Mouse (Mus musculus): ENCODE results near the gene Vcp. TPM values are rescaled to one million over a fixed set of nuclear protein-coding genes. Genes with fewer than 3 reads are reported as not detected.

Gene Vcp
- polyA plus RNA-seq, 1 experiment from 2014 or later, result 470 TPM

- peaks cover 45% of the 10 kb centered on the region for H3K4me1 ChIP-seq (replicated peaks; ENCODE audit: control insufficient read depth, insufficient read depth, low read length)
- H3K36me3 ChIP-seq (replicated peaks; ENCODE audit: control insufficient read depth, insufficient read depth), result no peaks in the 10 kb centered on the region
- ATAC-seq (ENCODE audit: low FRiP score), result peak; percentile 50
- peak overlapping the region; percentile 28 for H3K9ac ChIP-seq
- no peaks in the 10 kb centered on the region for H3K27me3 ChIP-seq (ENCODE audit: control insufficient read depth, insufficient read depth, low read length)
- no peak overlapping the region for H3K4me3 ChIP-seq (replicated peaks; ENCODE audit: low read length)
- H3K9me3 ChIP-seq (ENCODE audit: control insufficient read depth, low read length), result no peaks in the 10 kb centered on the region
- H3K4me2 ChIP-seq (replicated peaks), result peak overlapping the region; percentile 38
- 18% methylated on average over 10 of the region's 10 CpGs for WGBS
- H3K27ac ChIP-seq, result peak overlapping the region; percentile 89
- DNase-seq (ENCODE audit: low spot score), result peak; percentile 84
These were observed 53.5 kb downstream of the Vcp start for GRCm38 (mm10) chr4:42946733-42947290.

GRCm38 (mm10) chr4:42945952-42946351 is 54.4 kb downstream of the Vcp start:
- Histone ChIP-seq H3K4me3 (replicated peaks; ENCODE audit: low read length) (no peak overlapping the region), H3K9ac (peak overlapping the region; percentile 28), H3K4me2 (replicated peaks) (peak overlapping the region; percentile 38), H3K36me3 (replicated peaks; ENCODE audit: control insufficient read depth, insufficient read depth) (no peaks in the 10 kb centered on the region), H3K27me3 (ENCODE audit: control insufficient read depth, insufficient read depth, low read length) (no peaks in the 10 kb centered on the region), H3K9me3 (ENCODE audit: control insufficient read depth, low read length) (no peaks in the 10 kb centered on the region), H3K27ac (peak overlapping the region; percentile 89), H3K4me1 (replicated peaks; ENCODE audit: control insufficient read depth, insufficient read depth, low read length) (peaks cover 39% of the 10 kb centered on the region)
- 8% methylated on average over 5 of the region's 5 CpGs for WGBS
- DNase-seq (ENCODE audit: low spot score) (peak; percentile 87), ATAC-seq (ENCODE audit: low FRiP score) (no peak)

GRCm38 (mm10) chr4:42945445-42945844 is 54.9 kb downstream of the Vcp start:
- no peak for DNase-seq (ENCODE audit: low spot score)
- H3K9ac ChIP-seq, result no peak overlapping the region
- no peak overlapping the region for H3K4me3 ChIP-seq (replicated peaks; ENCODE audit: low read length)
- 91% methylated on average over 3 of the region's 3 CpGs for WGBS
- H3K27me3 ChIP-seq (ENCODE audit: control insufficient read depth, insufficient read depth, low read length), result no peaks in the 10 kb centered on the region
- H3K36me3 ChIP-seq (replicated peaks; ENCODE audit: control insufficient read depth, insufficient read depth), result peaks cover 3% of the 10 kb centered on the region; the same call in 1 of the 2 replicates
- ATAC-seq (ENCODE audit: low FRiP score), result no peak
- no peaks in the 10 kb centered on the region for H3K9me3 ChIP-seq (ENCODE audit: control insufficient read depth, low read length)
- H3K27ac ChIP-seq, result no peak overlapping the region
- H3K4me2 ChIP-seq (replicated peaks), result no peak overlapping the region
- peaks cover 39% of the 10 kb centered on the region for H3K4me1 ChIP-seq (replicated peaks; ENCODE audit: control insufficient read depth, insufficient read depth, low read length)

- Histone ChIP-seq H3K9me3 (ENCODE audit: control insufficient read depth, low read length) (no peaks in the 10 kb centered on the region), H3K27me3 (ENCODE audit: control insufficient read depth, insufficient read depth, low read length) (no peaks in the 10 kb centered on the region), H3K4me2 (replicated peaks) (no peak overlapping the region), H3K9ac (no peak overlapping the region), H3K36me3 (replicated peaks; ENCODE audit: control insufficient read depth, insufficient read depth) (peaks cover 5% of the 10 kb centered on the region; the same call in 1 of the 2 replicates), H3K27ac (no peak overlapping the region), H3K4me1 (replicated peaks; ENCODE audit: control insufficient read depth, insufficient read depth, low read length) (peaks cover 39% of the 10 kb centered on the region), H3K4me3 (replicated peaks; ENCODE audit: low read length) (no peak overlapping the region)
- ATAC-seq (ENCODE audit: low FRiP score), result no peak
- WGBS, result 15% methylated on average over 6 of the region's 6 CpGs
- DNase-seq (ENCODE audit: low spot score), result peak; percentile 44
These were observed 55.3 kb downstream of the Vcp start for GRCm38 (mm10) chr4:42945043-42945442.

GRCm38 (mm10) chr4:42944185-42944584 is 56.1 kb downstream of the Vcp start:
- no peak overlapping the region for H3K27ac ChIP-seq
- ATAC-seq (ENCODE audit: low FRiP score) (no peak), DNase-seq (ENCODE audit: low spot score) (no peak)
- H3K4me1 ChIP-seq (replicated peaks; ENCODE audit: control insufficient read depth, insufficient read depth, low read length), result peaks cover 36% of the 10 kb centered on the region
- no peak overlapping the region for H3K4me3 ChIP-seq (replicated peaks; ENCODE audit: low read length)
- WGBS, result 89% methylated on average over 9 of the region's 9 CpGs
- peaks cover 14% of the 10 kb centered on the region for H3K36me3 ChIP-seq (replicated peaks; ENCODE audit: control insufficient read depth, insufficient read depth)
- H3K9ac ChIP-seq, result no peak overlapping the region
- no peak overlapping the region for H3K4me2 ChIP-seq (replicated peaks)
- no peaks in the 10 kb centered on the region for H3K9me3 ChIP-seq (ENCODE audit: control insufficient read depth, low read length)
- no peaks in the 10 kb centered on the region for H3K27me3 ChIP-seq (ENCODE audit: control insufficient read depth, insufficient read depth, low read length)

- Histone ChIP-seq H3K27me3 (ENCODE audit: control insufficient read depth, insufficient read depth, low read length) (no peaks in the 10 kb centered on the region), H3K4me1 (replicated peaks; ENCODE audit: control insufficient read depth, insufficient read depth, low read length) (peaks cover 27% of the 10 kb centered on the region), H3K27ac (peak overlapping the region; percentile 43; the same call in 1 of the 2 replicates), H3K9me3 (ENCODE audit: control insufficient read depth, low read length) (no peaks in the 10 kb centered on the region), H3K9ac (no peak overlapping the region), H3K4me2 (replicated peaks) (no peak overlapping the region), H3K4me3 (replicated peaks; ENCODE audit: low read length) (no peak overlapping the region), H3K36me3 (replicated peaks; ENCODE audit: control insufficient read depth, insufficient read depth) (peaks cover 22% of the 10 kb centered on the region)
- WGBS, result 64% methylated on average over 5 of the region's 5 CpGs
- ATAC-seq (ENCODE audit: low FRiP score) (peak; percentile 42; the same call in 1 of the 2 replicates), DNase-seq (ENCODE audit: low spot score) (peak; percentile 55)
These were observed 57.0 kb downstream of the Vcp start for GRCm38 (mm10) chr4:42943341-42943740.

- Histone ChIP-seq H3K9me3 (ENCODE audit: control insufficient read depth, low read length) (no peaks in the 10 kb centered on the region), H3K4me2 (replicated peaks) (no peak overlapping the region), H3K4me3 (replicated peaks; ENCODE audit: low read length) (no peak overlapping the region), H3K27me3 (ENCODE audit: control insufficient read depth, insufficient read depth, low read length) (no peaks in the 10 kb centered on the region), H3K9ac (no peak overlapping the region), H3K4me1 (replicated peaks; ENCODE audit: control insufficient read depth, insufficient read depth, low read length) (peaks cover 8% of the 10 kb centered on the region), H3K27ac (no peak overlapping the region), H3K36me3 (replicated peaks; ENCODE audit: control insufficient read depth, insufficient read depth) (peaks cover 27% of the 10 kb centered on the region)
- DNase-seq (ENCODE audit: low spot score), result no peak
- 68% methylated on average over 7 of the region's 7 CpGs for WGBS
- ATAC-seq (ENCODE audit: low FRiP score), result no peak
These were observed 58.9 kb downstream of the Vcp start for GRCm38 (mm10) chr4:42941396-42941795.

- peak overlapping the region; percentile 25 for H3K4me2 ChIP-seq (replicated peaks)
- H3K36me3 ChIP-seq (replicated peaks; ENCODE audit: control insufficient read depth, insufficient read depth), result peaks cover 8% of the 10 kb centered on the region; the same call in 1 of the 2 replicates
- 12% methylated on average over 22 of the region's 22 CpGs for WGBS
- no peaks in the 10 kb centered on the region for H3K27me3 ChIP-seq (ENCODE audit: control insufficient read depth, insufficient read depth, low read length)
- no peak overlapping the region for H3K27ac ChIP-seq
- no peak for DNase-seq (ENCODE audit: low spot score)
- ATAC-seq (ENCODE audit: low FRiP score), result no peak
- no peaks in the 10 kb centered on the region for H3K9me3 ChIP-seq (ENCODE audit: control insufficient read depth, low read length)
- no peak overlapping the region for H3K9ac ChIP-seq
- no peaks in the 10 kb centered on the region for H3K4me1 ChIP-seq (replicated peaks; ENCODE audit: control insufficient read depth, insufficient read depth, low read length)
- H3K4me3 ChIP-seq (replicated peaks; ENCODE audit: low read length), result no peak overlapping the region
These were observed 66.7 kb downstream of the Vcp start for GRCm38 (mm10) chr4:42933630-42934029.

- H3K36me3 ChIP-seq (replicated peaks; ENCODE audit: control insufficient read depth, insufficient read depth), result no peaks in the 10 kb centered on the region
- H3K27me3 ChIP-seq (ENCODE audit: control insufficient read depth, insufficient read depth, low read length), result no peaks in the 10 kb centered on the region
- H3K9ac ChIP-seq, result no peak overlapping the region
- no peak for ATAC-seq (ENCODE audit: low FRiP score)
- DNase-seq (ENCODE audit: low spot score), result no peak
- no peak overlapping the region for H3K4me2 ChIP-seq (replicated peaks)
- no peak overlapping the region for H3K27ac ChIP-seq
- 67% methylated on average over 8 of the region's 8 CpGs for WGBS
- H3K4me1 ChIP-seq (replicated peaks; ENCODE audit: control insufficient read depth, insufficient read depth, low read length), result no peaks in the 10 kb centered on the region
- H3K9me3 ChIP-seq (ENCODE audit: control insufficient read depth, low read length), result no peaks in the 10 kb centered on the region
- no peak overlapping the region for H3K4me3 ChIP-seq (replicated peaks; ENCODE audit: low read length)
These were observed 67.9 kb downstream of the Vcp start for GRCm38 (mm10) chr4:42932229-42932969.

Measured in hindbrain, embryonic 14.5 days (tissue).